Comparison of ENCODE assay signal across 21 mouse cellular contexts in genomic region chr4:82374560-82374959, GRCm38 (mm10).
DNase-seq lines count a peak whose midpoint lies in the region; ATAC-seq lines count a peak whose summit lies in the region.
"Had no signal": no experiment of that assay in that cellular context is flagged by ENCODE, and none has a peak within 500 bp of the region (broad histone marks: within the 10 kb centered on the region; RNA-seq: fewer than 3 reads in every experiment).

No protein-coding gene starts in this region.

- no peak overlapping the region for H3K27ac ChIP-seq in heart, embryonic 12.5 days (ENCODE audit: poor library complexity, severe bottlenecking)
- H3K27ac ChIP-seq in hindbrain, embryonic 12.5 days, result peak overlapping the region; percentile 4; the same call in 1 of the 2 replicates
- no peak overlapping the region for H3K27ac ChIP-seq in hindbrain, embryonic 11.5 days (ENCODE audit: low read depth, low read length)
- no peak overlapping the region for H3K27ac ChIP-seq in midbrain, embryonic 15.5 days
- H3K27ac ChIP-seq in midbrain, embryonic 16.5 days (ENCODE audit: low read length), result no peak overlapping the region
- H3K27ac ChIP-seq: kidney, embryonic 15.5 days; liver, embryonic 14.5 days; lung, embryonic 15.5 days; midbrain, embryonic 10.5 days had no signal

- H3K9me3 ChIP-seq in heart, embryonic 12.5 days (replicated peaks), result no peaks in the 10 kb centered on the region
- H3K9me3 ChIP-seq in hindbrain, embryonic 12.5 days (replicated peaks), result no peaks in the 10 kb centered on the region
- H3K9me3 ChIP-seq in hindbrain, embryonic 11.5 days (ENCODE audit: control insufficient read depth, low read length), result no peaks in the 10 kb centered on the region
- no peaks in the 10 kb centered on the region for H3K9me3 ChIP-seq in midbrain, embryonic 15.5 days
- H3K9me3 ChIP-seq in midbrain, embryonic 16.5 days (replicated peaks; ENCODE audit: control insufficient read depth, low read length, poor library complexity, severe bottlenecking), result no peaks in the 10 kb centered on the region
- H3K9me3 ChIP-seq: kidney, embryonic 15.5 days; lung, embryonic 15.5 days; midbrain, embryonic 10.5 days had no signal

- no peak overlapping the region for H3K4me3 ChIP-seq in heart, embryonic 12.5 days
- H3K4me3 ChIP-seq in hindbrain, embryonic 12.5 days, result no peak overlapping the region
- no peak overlapping the region for H3K4me3 ChIP-seq in hindbrain, embryonic 11.5 days (ENCODE audit: low read depth, low read length)
- no peak overlapping the region for H3K4me3 ChIP-seq in midbrain, embryonic 15.5 days
- no peak overlapping the region for H3K4me3 ChIP-seq in midbrain, embryonic 16.5 days (ENCODE audit: low read depth, low read length)
- H3K4me3 ChIP-seq: kidney, embryonic 15.5 days; lung, embryonic 15.5 days; midbrain, embryonic 10.5 days had no signal

- WGBS in heart, embryonic 12.5 days, result 60% methylated on average over 5 of the region's 5 CpGs
- 61% methylated on average over 5 of the region's 5 CpGs for WGBS in hindbrain, embryonic 12.5 days
- WGBS in hindbrain, embryonic 11.5 days, result 67% methylated on average over 5 of the region's 5 CpGs
- WGBS in midbrain, embryonic 15.5 days, result 64% methylated on average over 5 of the region's 5 CpGs
- WGBS in midbrain, embryonic 16.5 days, result 71% methylated on average over 5 of the region's 5 CpGs

- H3K36me3 ChIP-seq in heart, embryonic 12.5 days, result peaks cover 9% of the 10 kb centered on the region
- H3K36me3 ChIP-seq in hindbrain, embryonic 12.5 days, result no peaks in the 10 kb centered on the region
- H3K36me3 ChIP-seq in hindbrain, embryonic 11.5 days (ENCODE audit: control insufficient read depth, insufficient read depth, low read length), result no peaks in the 10 kb centered on the region
- H3K36me3 ChIP-seq in midbrain, embryonic 15.5 days (replicated peaks), result no peaks in the 10 kb centered on the region
- no peaks in the 10 kb centered on the region for H3K36me3 ChIP-seq in midbrain, embryonic 16.5 days (ENCODE audit: control insufficient read depth, insufficient read depth, low read length)
- H3K36me3 ChIP-seq: kidney, embryonic 15.5 days; lung, embryonic 15.5 days; midbrain, embryonic 10.5 days had no signal

- H3K27me3 ChIP-seq in heart, embryonic 12.5 days (replicated peaks), result no peaks in the 10 kb centered on the region
- no peaks in the 10 kb centered on the region for H3K27me3 ChIP-seq in hindbrain, embryonic 12.5 days
- H3K27me3 ChIP-seq in hindbrain, embryonic 11.5 days (ENCODE audit: control insufficient read depth, insufficient read depth, low read length), result no peaks in the 10 kb centered on the region
- no peaks in the 10 kb centered on the region for H3K27me3 ChIP-seq in midbrain, embryonic 15.5 days (replicated peaks)
- no peaks in the 10 kb centered on the region for H3K27me3 ChIP-seq in midbrain, embryonic 16.5 days (ENCODE audit: control insufficient read depth, insufficient read depth, low read depth, low read length)
- H3K27me3 ChIP-seq: kidney, embryonic 15.5 days; lung, embryonic 15.5 days had no signal

- intact Hi-C loops in left cerebral cortex, postnatal 36 days (cut with DNase I), result no loop called here

- peaks cover 40% of the 10 kb centered on the region for H3K4me1 ChIP-seq in heart, embryonic 12.5 days (replicated peaks)
- H3K4me1 ChIP-seq in hindbrain, embryonic 12.5 days, result no peaks in the 10 kb centered on the region
- no peaks in the 10 kb centered on the region for H3K4me1 ChIP-seq in hindbrain, embryonic 11.5 days (replicated peaks; ENCODE audit: control insufficient read depth, insufficient read depth, low read length)
- 0 out of 2 replicates have a peak, but pooled peaks cover 3% of the 10 kb centered on the region for H3K4me1 ChIP-seq in midbrain, embryonic 15.5 days
- 0 out of 2 replicates have a peak, but pooled peaks cover 2% of the 10 kb centered on the region for H3K4me1 ChIP-seq in midbrain, embryonic 16.5 days (ENCODE audit: control insufficient read depth, insufficient read depth, low read length)

- H3K4me2 ChIP-seq in heart, embryonic 12.5 days, result no peak overlapping the region
- H3K4me2 ChIP-seq in hindbrain, embryonic 12.5 days (replicated peaks), result no peak overlapping the region
- H3K4me2 ChIP-seq in hindbrain, embryonic 11.5 days (replicated peaks; ENCODE audit: low read depth, low read length), result no peak overlapping the region
- H3K4me2 ChIP-seq in midbrain, embryonic 15.5 days, result no peak overlapping the region
- H3K4me2 ChIP-seq in midbrain, embryonic 16.5 days (ENCODE audit: low read length), result no peak overlapping the region
- H3K4me2 ChIP-seq: kidney, embryonic 15.5 days; lung, embryonic 15.5 days had no signal

- peak; percentile 79 for DNase-seq in heart, adult 11 months
- DNase-seq in hindbrain, embryonic 11.5 days (ENCODE audit: low spot score), result no peak
- DNase-seq in left cerebral cortex, postnatal 36 days (ENCODE audit: low spot score in 2 of 2), result no peak
- DNase-seq: adrenal gland, adult 2 months; cerebellum, adult 11 months; cerebellum, postnatal 14 days; forebrain, postnatal 0 days; gastrocnemius, postnatal 14 days; kidney, adult 11 months; kidney, postnatal 36 days; layer of hippocampus, postnatal 36 days; lung, postnatal 36 days; right cerebral cortex, postnatal 14 days had no signal

- no peak overlapping the region for H3K9ac ChIP-seq in heart, embryonic 12.5 days
- no peak overlapping the region for H3K9ac ChIP-seq in hindbrain, embryonic 12.5 days
- no peak overlapping the region for H3K9ac ChIP-seq in hindbrain, embryonic 11.5 days (ENCODE audit: low read depth, low read length)
- H3K9ac ChIP-seq in midbrain, embryonic 15.5 days, result no peak overlapping the region
- H3K9ac ChIP-seq in midbrain, embryonic 16.5 days (ENCODE audit: low read depth, low read length), result no peak overlapping the region
- H3K9ac ChIP-seq: forebrain, postnatal 0 days; kidney, embryonic 15.5 days; liver, embryonic 14.5 days; lung, embryonic 15.5 days had no signal

- ATAC-seq in heart, embryonic 12.5 days (ENCODE audit: insufficient number of reproducible peaks, low FRiP score), result no peak
- no peak for ATAC-seq in hindbrain, embryonic 12.5 days (ENCODE audit: low FRiP score)
- ATAC-seq in hindbrain, embryonic 11.5 days (ENCODE audit: low FRiP score), result no peak
- ATAC-seq in midbrain, embryonic 15.5 days (replicated peaks), result peak; percentile 56; the same call in 1 of the 2 replicates
- no peak for ATAC-seq in midbrain, embryonic 16.5 days
- ATAC-seq: forebrain, postnatal 0 days had no signal
